Mouse (Mus musculus) adrenal gland, postnatal 10 days (tissue): Measurements from ENCODE around the gene Vps13c. TPM values are rescaled to one million over a fixed set of nuclear protein-coding genes. Genes with fewer than 3 reads are reported as not detected.

Experiments used
- DNase-seq: peaks from one replicate; pipeline ENCODE4 v3.0.0; 2021; ENCODE audit warnings: mixed read lengths
- total RNA-seq, 2 experiments: library from RNA; stranded (reverse); gene quantifications; 2 replicates each; pipeline ENCODE4 v1.2.3; 2021

Gene Vps13c
- total RNA-seq, 2 experiments from 2014 or later, result 32.2 to 49.3 TPM

DNA sequence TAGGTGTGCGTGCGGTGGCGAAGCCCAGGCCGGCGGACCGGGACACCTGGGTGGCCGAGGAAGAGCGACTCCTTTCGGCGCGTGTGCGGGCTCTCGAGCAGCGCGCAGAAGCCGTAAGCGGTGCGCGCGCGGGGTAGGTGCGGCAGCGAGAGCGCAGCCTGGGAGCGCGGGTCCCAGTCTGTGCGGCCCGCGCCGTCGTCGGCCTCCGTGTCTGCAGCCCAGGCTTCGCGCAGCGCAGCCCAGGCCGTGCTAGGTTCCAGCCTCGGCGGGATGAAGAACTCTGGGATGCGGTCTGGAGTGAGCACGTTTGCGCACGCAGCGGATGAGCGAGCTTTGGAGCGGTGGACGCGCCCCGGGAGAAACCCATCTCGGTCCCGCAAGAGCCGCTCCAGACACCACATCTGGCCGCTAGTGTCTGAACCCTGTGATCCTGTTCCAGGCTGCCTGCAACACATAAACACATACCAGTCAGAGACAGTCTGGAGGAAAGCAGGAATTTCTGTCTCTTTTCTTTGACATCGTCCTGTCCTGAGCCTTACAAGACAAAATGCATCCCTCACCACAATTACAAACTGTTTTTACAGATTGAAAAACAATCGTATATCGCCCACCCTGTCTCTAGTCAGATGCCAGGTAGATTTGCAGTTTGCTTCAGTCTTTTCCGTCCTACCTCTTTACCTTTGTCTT is 8.7 kb upstream of the Vps13c start:
- peak; percentile 39 for DNase-seq

DNA sequence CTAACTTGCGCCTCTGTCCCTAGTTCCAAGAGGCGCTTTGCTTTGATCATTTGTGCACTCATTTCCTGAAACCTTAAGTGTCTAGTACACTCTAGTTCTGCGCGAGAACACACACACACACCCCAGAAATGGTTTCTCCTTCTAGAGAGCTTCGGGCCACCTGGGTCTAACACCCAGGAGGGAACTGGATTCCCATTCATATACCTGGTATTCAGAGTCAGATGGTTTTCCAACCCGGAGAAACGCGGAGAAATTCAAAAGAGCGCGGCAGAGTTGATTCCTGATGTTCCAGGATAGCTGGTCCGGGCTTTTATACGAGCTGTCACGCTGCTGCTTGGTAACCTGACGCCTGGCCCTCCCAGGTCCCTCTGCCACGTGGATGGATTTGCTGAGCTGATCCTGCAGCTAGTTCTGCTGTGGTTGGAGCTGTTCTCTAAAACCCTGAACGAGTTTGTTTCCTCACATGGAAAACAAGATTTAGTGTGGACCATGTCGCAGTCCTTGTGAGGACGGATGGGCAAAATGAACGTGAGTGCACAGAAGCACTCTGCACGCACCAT is 8.1 kb upstream of the Vps13c start, which contains the start of gene C2cd4a:
TSS of gene C2cd4a (minus strand) at position 285 of the 560 bp plus-strand sequence.
- DNase-seq, result peak; percentile 59

DNA sequence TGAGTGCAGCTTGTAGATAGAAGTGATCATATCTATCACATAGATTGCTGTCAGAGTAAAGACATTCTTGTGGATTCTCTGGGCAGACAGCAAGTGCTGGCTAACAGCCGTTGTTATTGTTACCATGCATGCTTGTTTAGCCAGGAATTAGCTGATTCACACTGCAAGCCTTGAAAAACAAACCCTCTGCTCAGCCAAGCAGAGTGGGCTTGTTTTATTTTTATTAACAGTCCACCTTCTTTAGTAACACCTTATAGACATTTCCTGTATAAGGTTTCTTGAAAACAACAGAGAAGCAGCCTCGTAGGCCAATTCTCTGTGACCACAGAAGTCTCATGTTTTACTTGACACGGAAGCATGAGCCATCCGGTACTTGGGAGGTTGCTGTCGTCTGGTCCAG is 5.7 kb upstream of the Vps13c start:
- no peak for DNase-seq

- no peak for DNase-seq
Measured at GRCm38 (mm10) chr9:67837311-67837710, 2.9 kb upstream of the Vps13c start.

GRCm38 (mm10) chr9:67842797-67843196 is 2.6 kb downstream of the Vps13c start:
- DNase-seq, result no peak

- no peak for DNase-seq
Measured at GRCm38 (mm10) chr9:67845012-67845411, 4.8 kb downstream of the Vps13c start.

DNA sequence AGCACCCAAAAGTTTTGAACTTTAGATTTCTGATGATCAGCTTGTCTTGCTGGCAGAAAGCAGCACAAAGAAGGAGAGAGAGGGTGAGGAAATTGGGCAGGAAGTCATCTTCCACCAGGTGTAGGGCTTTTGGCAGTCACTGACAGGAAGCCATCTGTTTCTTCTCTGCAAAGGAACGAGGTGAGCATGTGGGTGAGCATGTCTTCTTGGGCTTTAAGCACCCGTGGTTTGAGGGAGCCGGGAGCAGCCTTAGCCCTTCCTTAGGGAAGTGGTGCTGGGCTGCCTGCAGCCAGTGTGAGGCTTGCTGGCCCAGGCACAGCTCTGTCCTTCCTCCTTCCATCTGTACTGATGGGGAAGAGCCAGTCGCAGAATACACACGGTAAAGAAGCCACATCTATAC is 5.5 kb downstream of the Vps13c start:
- DNase-seq, result no peak

DNA sequence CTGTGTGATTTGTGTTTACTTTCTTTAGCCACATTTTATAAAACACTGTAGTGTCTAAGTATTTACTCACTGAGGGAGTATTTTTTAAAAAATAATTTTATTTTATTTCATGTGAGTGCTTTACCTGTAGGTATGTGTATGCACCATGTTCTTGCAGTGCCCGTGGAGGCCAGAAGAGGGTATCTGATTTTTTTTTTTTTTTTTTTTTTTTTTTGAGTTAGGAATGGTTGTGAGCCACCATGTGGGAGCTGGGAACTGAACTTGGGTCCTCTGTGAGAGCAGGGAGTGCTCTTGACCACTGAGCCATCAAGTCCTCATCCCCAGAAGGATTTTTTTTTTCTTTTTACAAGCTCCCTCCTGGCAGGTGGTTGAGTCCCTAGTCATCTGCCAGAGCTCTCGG is 5.9 kb downstream of the Vps13c start:
- no peak for DNase-seq

- DNase-seq, result peak; percentile 34
Measured at GRCm38 (mm10) chr9:67847606-67848005, 7.4 kb downstream of the Vps13c start.

DNA sequence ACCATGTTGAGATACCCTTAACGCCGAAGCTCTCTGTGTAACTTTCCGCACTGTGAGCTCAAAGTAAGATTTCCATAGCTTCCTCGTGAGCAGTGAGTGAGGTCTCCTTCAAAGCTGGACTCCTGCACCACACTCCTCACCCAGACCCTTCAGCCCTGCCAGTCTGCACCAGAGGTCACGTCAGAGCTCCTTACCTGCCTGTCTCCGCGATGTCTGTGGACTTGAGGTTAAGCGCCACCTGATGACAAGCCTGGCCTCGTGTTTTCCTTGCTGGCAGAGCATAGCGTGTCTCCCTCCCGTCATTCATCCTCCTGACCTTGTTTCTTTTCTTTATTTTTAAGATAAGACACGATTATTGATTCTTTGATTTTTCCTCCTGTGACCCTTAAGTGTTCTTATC is 9.2 kb downstream of the Vps13c start:
- no peak for DNase-seq

DNA sequence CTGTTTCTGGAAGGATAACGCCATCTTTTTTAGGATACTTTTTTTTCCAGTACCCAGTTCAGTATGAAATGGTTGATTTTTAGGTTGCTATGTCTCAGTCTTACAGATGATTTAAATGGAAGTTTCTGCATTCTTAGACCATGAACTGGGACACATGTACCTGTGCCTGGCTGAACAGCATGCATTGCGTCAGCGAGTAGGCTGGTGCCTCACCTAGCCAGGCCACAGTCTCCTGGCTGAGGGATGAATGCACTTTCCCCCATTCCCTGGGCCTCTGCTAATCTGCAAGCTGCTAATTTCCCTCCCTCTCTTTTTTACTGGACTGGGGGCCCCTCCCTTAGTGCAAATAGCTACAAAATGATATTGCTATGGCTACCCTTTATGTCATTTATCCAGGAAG is 9.7 kb downstream of the Vps13c start:
- DNase-seq, result no peak

DNA sequence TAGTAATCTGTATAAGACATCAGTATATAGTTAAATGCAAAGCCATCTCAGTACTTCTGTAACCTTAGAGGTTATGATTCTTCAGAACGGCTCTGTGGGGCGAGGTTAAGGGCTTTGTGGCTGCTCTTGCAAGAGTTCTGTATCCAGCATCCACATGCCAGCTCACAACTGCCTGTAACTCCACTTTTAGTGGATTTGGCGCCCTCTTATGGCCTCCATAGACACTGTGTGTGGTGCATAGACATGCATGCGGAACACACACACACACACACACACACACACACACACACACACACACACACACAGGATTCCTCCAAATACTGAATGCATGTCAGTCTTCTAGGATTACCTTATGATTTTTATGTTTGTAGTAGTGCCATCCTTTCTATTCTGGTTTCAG is 11.0 kb downstream of the Vps13c start:
- DNase-seq, result peak; percentile 35

- no peak for DNase-seq
Measured at GRCm38 (mm10) chr9:67860273-67860672, 20.1 kb downstream of the Vps13c start.

DNA sequence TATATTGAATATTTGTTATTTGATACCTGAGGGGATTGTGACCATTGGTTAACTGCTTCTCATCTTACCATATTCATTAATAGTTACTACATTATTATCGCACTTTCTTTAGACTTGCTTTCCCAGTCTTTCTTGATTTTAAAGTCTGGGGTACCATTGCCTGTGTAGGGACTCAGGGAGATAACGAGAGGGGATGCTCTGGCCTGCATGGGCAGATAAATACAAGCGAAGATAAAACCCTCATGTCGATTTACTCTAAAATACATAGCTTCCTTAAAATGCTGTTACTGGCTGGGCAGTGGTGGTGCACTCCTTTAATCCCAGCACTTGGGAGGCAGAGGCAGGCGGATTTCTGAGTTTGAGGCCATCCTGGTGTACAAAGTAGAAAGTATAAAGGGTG is 23.1 kb downstream of the Vps13c start:
- no peak for DNase-seq

- DNase-seq, result peak; percentile 55
Measured at GRCm38 (mm10) chr9:67864011-67864410, 23.8 kb downstream of the Vps13c start.

DNA sequence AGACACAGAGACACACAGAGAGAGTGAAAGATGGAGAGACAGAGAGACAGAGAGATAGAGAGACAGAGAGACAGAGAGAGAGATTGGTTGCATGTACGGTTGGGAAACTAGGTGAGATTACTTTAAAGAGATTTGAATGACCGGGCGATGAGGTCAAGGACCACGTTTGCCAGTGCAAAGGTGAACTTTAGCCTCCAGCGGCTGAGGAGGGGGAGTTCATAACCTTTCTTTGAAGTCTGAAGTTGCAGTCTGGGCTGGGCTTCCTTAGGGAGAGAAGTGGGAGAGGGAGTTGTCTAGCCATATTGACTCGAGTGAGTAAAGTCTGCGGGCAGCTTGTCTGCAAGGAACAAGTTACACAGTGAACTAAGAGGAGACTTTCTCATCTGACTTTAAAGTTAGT is 25.2 kb downstream of the Vps13c start:
- DNase-seq, result no peak

- DNase-seq, result no peak
Measured at GRCm38 (mm10) chr9:67867411-67867810, 27.2 kb downstream of the Vps13c start.

- DNase-seq, result peak; percentile 24
Measured at GRCm38 (mm10) chr9:67869691-67870450, 29.7 kb downstream of the Vps13c start.

GRCm38 (mm10) chr9:67874522-67875222 is 34.5 kb downstream of the Vps13c start:
- no peak for DNase-seq

DNA sequence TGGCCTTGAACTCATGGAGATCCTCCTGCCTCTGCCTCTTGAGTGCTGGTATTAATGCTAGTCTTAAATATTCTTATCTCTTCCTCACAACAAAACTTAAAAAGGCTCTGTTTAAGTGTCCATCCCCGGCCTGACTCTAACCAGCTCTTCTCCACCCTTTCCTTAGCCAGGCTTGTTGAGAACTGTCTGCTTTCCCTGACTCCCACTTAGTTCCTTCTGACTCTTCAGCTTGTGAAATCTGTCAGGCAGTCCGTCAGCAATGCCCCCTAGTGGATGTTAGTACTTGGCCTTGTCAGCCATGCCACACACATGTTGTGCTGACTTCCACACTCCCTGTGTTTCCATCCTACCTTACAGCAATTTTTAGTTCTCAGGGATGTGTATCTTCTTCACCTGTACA is 35.1 kb downstream of the Vps13c start:
- DNase-seq, result peak; percentile 55

- peak; percentile 31 for DNase-seq
Measured at GRCm38 (mm10) chr9:67877081-67877718, 37.0 kb downstream of the Vps13c start.

DNA sequence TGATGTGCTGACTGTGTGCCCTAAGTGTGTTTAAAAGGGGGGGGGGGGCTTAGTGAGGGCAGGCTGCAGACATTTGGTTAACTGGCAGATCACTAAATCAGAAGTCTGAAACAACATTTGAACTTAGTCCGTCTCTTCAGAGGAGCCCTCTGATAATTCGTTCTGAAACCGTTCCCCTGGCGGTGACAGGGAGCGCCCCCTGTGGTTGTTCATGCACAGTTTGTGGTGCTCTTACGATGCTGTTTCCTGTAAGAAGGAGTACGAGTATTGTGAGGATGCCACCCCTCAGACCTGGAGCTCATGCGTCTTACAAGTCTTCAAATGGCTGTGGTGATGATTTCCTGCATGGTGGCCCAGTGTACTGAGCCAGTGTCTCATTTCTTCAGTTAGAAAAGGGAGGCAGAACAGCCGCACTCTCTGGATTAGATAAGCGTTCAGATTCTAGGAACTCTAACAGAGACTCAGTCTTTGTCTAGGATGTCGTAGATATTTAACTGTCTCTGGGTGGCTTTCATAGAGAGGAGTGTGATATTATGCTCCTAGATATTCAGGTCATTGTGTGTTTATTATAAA is 38.1 kb downstream of the Vps13c start:
- no peak for DNase-seq
